Mouse (Mus musculus) ES-E14 (cell line): ENCODE data around the gene Rnf133.

ENCODE experiments used
- CHD2 ChIP-seq: IDR thresholded peaks from 2 replicates; pipeline ENCODE4 v1.6.1; 2014; ENCODE audit warnings: mild to moderate bottlenecking, low read depth, low read length, inconsistent platforms
- ZC3H11A ChIP-seq: IDR thresholded peaks from 2 replicates; pipeline ENCODE4 v1.6.1; 2012; ENCODE audit warnings: low read depth, mild to moderate bottlenecking, inconsistent platforms, low read length, borderline replicate concordance
- ZNF384 ChIP-seq: IDR thresholded peaks from 2 replicates; pipeline ENCODE4 v1.6.1; 2012; ENCODE audit warnings: low read depth, low read length, inconsistent platforms

DNA sequence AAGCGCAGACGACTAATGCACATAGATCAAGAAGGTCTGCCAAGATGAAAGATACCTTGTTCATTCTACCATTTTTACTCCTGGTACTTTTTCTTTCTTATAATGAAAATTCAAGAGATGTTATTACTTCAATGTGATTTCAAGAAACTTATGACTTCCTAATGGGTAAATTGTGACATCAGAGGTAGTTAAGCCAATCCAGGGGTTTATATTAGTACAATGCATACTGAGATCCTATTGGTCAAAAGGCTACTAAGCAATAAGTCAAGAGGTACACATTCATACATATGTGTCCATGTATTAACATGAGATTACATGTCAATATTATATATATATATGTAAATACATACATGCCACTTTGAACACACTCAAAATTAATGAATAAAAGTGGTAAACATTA lies 4.9 kb upstream of the Rnf133 start, which contains the start of gene Rnf148:
- TF ChIP-seq CHD2: no peak
- no peak for TF ChIP-seq ZNF384
- TF ChIP-seq ZC3H11A: no peak
